Mouse (Mus musculus): ENCODE data around the gene Rgl3. TPM values are rescaled to one million over a fixed set of nuclear protein-coding genes. Genes with fewer than 3 reads are reported as not detected.

Rgl3 gene
- polyA plus RNA-seq, 1 experiment, result 3.9 TPM

GRCm38 (mm10) chr9:21948146-21948545 lies 41.1 kb downstream of the Rgl3 start:
- no peaks in the 10 kb centered on the region for H3K36me3 ChIP-seq (ENCODE audit: control insufficient read depth, insufficient read depth, low read length)
- peaks cover 29% of the 10 kb centered on the region for H3K4me1 ChIP-seq (ENCODE audit: control insufficient read depth, insufficient read depth, low read length)
- peak overlapping the region; percentile 59 for H3K4me3 ChIP-seq (ENCODE audit: control insufficient read depth, low read depth, low read length)
- TF ChIP-seq POLR2A (IDR thresholded peaks at IDR 0.05; ENCODE audit: control insufficient read depth, low read depth, low read length) (no peak), CTCF (IDR thresholded peaks at IDR 0.05; ENCODE audit: control insufficient read depth, insufficient read depth, insufficient replicate concordance, low read depth, low read length) (no peak)
- no peaks in the 10 kb centered on the region for H3K27me3 ChIP-seq (ENCODE audit: control insufficient read depth, insufficient read depth, low read length)
- no peak overlapping the region for H3K27ac ChIP-seq (ENCODE audit: control insufficient read depth, insufficient read depth, low read depth, low read length)

- H3K4me1 ChIP-seq (ENCODE audit: control insufficient read depth, insufficient read depth, low read length), result peaks cover 30% of the 10 kb centered on the region
- no peaks in the 10 kb centered on the region for H3K36me3 ChIP-seq (ENCODE audit: control insufficient read depth, insufficient read depth, low read length)
- H3K27ac ChIP-seq (ENCODE audit: control insufficient read depth, insufficient read depth, low read depth, low read length), result no peak overlapping the region
- TF ChIP-seq CTCF (IDR thresholded peaks at IDR 0.05; ENCODE audit: control insufficient read depth, insufficient read depth, insufficient replicate concordance, low read depth, low read length) (no peak), POLR2A (IDR thresholded peaks at IDR 0.05; ENCODE audit: control insufficient read depth, low read depth, low read length) (no peak)
- peak overlapping the region; percentile 61 for H3K4me3 ChIP-seq (ENCODE audit: control insufficient read depth, low read depth, low read length)
- H3K27me3 ChIP-seq (ENCODE audit: control insufficient read depth, insufficient read depth, low read length), result no peaks in the 10 kb centered on the region
Observed at GRCm38 (mm10) chr9:21947540-21948130, 41.6 kb downstream of the Rgl3 start.

- H3K27ac ChIP-seq (ENCODE audit: control insufficient read depth, insufficient read depth, low read depth, low read length), result no peak overlapping the region
- H3K27me3 ChIP-seq (ENCODE audit: control insufficient read depth, insufficient read depth, low read length), result no peaks in the 10 kb centered on the region
- H3K36me3 ChIP-seq (ENCODE audit: control insufficient read depth, insufficient read depth, low read length), result no peaks in the 10 kb centered on the region
- TF ChIP-seq POLR2A (IDR thresholded peaks at IDR 0.05; ENCODE audit: control insufficient read depth, low read depth, low read length) (no peak), CTCF (IDR thresholded peaks at IDR 0.05; ENCODE audit: control insufficient read depth, insufficient read depth, insufficient replicate concordance, low read depth, low read length) (no peak)
- H3K4me1 ChIP-seq (ENCODE audit: control insufficient read depth, insufficient read depth, low read length), result peaks cover 30% of the 10 kb centered on the region
- H3K4me3 ChIP-seq (ENCODE audit: control insufficient read depth, low read depth, low read length), result no peak overlapping the region; the same call in 1 of the 2 replicates
Observed at GRCm38 (mm10) chr9:21944267-21944666, 45.0 kb downstream of the Rgl3 start.

- no peak overlapping the region; the same call in 1 of the 2 replicates for H3K4me3 ChIP-seq (ENCODE audit: control insufficient read depth, low read depth, low read length)
- H3K27ac ChIP-seq (ENCODE audit: control insufficient read depth, insufficient read depth, low read depth, low read length), result no peak overlapping the region
- TF ChIP-seq POLR2A (IDR thresholded peaks at IDR 0.05; ENCODE audit: control insufficient read depth, low read depth, low read length) (no peak), CTCF (IDR thresholded peaks at IDR 0.05; ENCODE audit: control insufficient read depth, insufficient read depth, insufficient replicate concordance, low read depth, low read length) (no peak)
- no peaks in the 10 kb centered on the region for H3K27me3 ChIP-seq (ENCODE audit: control insufficient read depth, insufficient read depth, low read length)
- H3K36me3 ChIP-seq (ENCODE audit: control insufficient read depth, insufficient read depth, low read length), result no peaks in the 10 kb centered on the region
- peaks cover 30% of the 10 kb centered on the region for H3K4me1 ChIP-seq (ENCODE audit: control insufficient read depth, insufficient read depth, low read length)
Observed at GRCm38 (mm10) chr9:21943638-21944037, 45.6 kb downstream of the Rgl3 start.

- Histone ChIP-seq H3K27ac (ENCODE audit: control insufficient read depth, insufficient read depth, low read depth, low read length) (no peak overlapping the region), H3K36me3 (ENCODE audit: control insufficient read depth, insufficient read depth, low read length) (no peaks in the 10 kb centered on the region), H3K27me3 (ENCODE audit: control insufficient read depth, insufficient read depth, low read length) (no peaks in the 10 kb centered on the region), H3K4me1 (ENCODE audit: control insufficient read depth, insufficient read depth, low read length) (peaks cover 25% of the 10 kb centered on the region), H3K4me3 (ENCODE audit: control insufficient read depth, low read depth, low read length) (peak overlapping the region; percentile 12; the same call in 1 of the 2 replicates)
- TF ChIP-seq POLR2A (IDR thresholded peaks at IDR 0.05; ENCODE audit: control insufficient read depth, low read depth, low read length) (no peak), CTCF (IDR thresholded peaks at IDR 0.05; ENCODE audit: control insufficient read depth, insufficient read depth, insufficient replicate concordance, low read depth, low read length) (no peak)
Observed at GRCm38 (mm10) chr9:21943046-21943445, 46.2 kb downstream of the Rgl3 start.

- H3K4me3 ChIP-seq (ENCODE audit: control insufficient read depth, low read depth, low read length), result no peak overlapping the region
- H3K27me3 ChIP-seq (ENCODE audit: control insufficient read depth, insufficient read depth, low read length), result no peaks in the 10 kb centered on the region
- H3K27ac ChIP-seq (ENCODE audit: control insufficient read depth, insufficient read depth, low read depth, low read length), result no peak overlapping the region
- H3K4me1 ChIP-seq (ENCODE audit: control insufficient read depth, insufficient read depth, low read length), result peaks cover 15% of the 10 kb centered on the region
- no peaks in the 10 kb centered on the region for H3K36me3 ChIP-seq (ENCODE audit: control insufficient read depth, insufficient read depth, low read length)
- TF ChIP-seq CTCF (IDR thresholded peaks at IDR 0.05; ENCODE audit: control insufficient read depth, insufficient read depth, insufficient replicate concordance, low read depth, low read length), result no peak
- TF ChIP-seq POLR2A (IDR thresholded peaks at IDR 0.05; ENCODE audit: control insufficient read depth, low read depth, low read length), result no peak
Observed at GRCm38 (mm10) chr9:21938234-21938855, 50.9 kb downstream of the Rgl3 start.

- Histone ChIP-seq H3K36me3 (ENCODE audit: control insufficient read depth, insufficient read depth, low read length) (no peaks in the 10 kb centered on the region), H3K27ac (ENCODE audit: control insufficient read depth, insufficient read depth, low read depth, low read length) (no peak overlapping the region), H3K4me3 (ENCODE audit: control insufficient read depth, low read depth, low read length) (no peak overlapping the region), H3K27me3 (ENCODE audit: control insufficient read depth, insufficient read depth, low read length) (no peaks in the 10 kb centered on the region), H3K4me1 (ENCODE audit: control insufficient read depth, insufficient read depth, low read length) (peaks cover 16% of the 10 kb centered on the region)
- TF ChIP-seq CTCF (IDR thresholded peaks at IDR 0.05; ENCODE audit: control insufficient read depth, insufficient read depth, insufficient replicate concordance, low read depth, low read length), result no peak
- TF ChIP-seq POLR2A (IDR thresholded peaks at IDR 0.05; ENCODE audit: control insufficient read depth, low read depth, low read length), result no peak
Observed at GRCm38 (mm10) chr9:21937711-21938175, 51.5 kb downstream of the Rgl3 start.

Data from testis, adult 2 months (tissue).